Mouse (Mus musculus) kidney, adult 2 months (tissue): ENCODE data around the gene Cblb.

Source experiments
- CTCF ChIP-seq: fragments of 200-500 bp; conservative IDR thresholded peaks from 2 replicates; pipeline ENCODE4 v1.5.1; 2011; ENCODE audit warnings: low read depth, mild to moderate bottlenecking, control low read depth, low read length, moderate library complexity, mixed read lengths; ENCODE audit not compliant: insufficient read depth, insufficient read length
- POLR2A ChIP-seq: fragments of 200-500 bp; IDR thresholded peaks from one replicate; pipeline ENCODE4 v1.6.1; 2011; ENCODE audit warnings: low read depth, low read length, control low read depth

DNA sequence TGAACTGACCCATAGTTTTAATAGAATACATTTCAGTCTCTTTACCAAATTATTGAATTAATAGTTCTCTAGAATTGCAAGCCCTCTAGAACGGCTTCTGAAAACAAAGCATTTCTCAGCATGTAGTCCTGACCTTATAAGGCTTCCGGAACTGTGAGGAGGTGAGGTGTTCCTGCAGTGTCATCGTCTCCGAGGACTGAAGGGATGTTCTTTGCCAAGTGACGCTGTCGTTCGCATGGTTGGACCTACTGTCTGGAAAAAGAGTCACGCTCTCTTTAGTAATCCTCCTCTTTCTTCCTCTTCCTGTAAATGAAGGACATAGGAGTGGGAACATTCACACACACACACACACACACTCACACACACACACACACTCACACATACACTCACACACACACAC is 45.6 kb upstream of the Cblb start:
- TF ChIP-seq POLR2A (no peak), CTCF (no peak)
